Mouse (Mus musculus) thymus, adult 18-20 months (tissue): Measurements from ENCODE around the gene Nfatc3.

Source experiments
- DNase-seq, 2 experiments: peaks; one replicate each; pipeline ENCODE4 v3.0.0; 2022; ENCODE audit warnings: mixed read lengths in 2 of 2

Nfatc3 gene

DNA sequence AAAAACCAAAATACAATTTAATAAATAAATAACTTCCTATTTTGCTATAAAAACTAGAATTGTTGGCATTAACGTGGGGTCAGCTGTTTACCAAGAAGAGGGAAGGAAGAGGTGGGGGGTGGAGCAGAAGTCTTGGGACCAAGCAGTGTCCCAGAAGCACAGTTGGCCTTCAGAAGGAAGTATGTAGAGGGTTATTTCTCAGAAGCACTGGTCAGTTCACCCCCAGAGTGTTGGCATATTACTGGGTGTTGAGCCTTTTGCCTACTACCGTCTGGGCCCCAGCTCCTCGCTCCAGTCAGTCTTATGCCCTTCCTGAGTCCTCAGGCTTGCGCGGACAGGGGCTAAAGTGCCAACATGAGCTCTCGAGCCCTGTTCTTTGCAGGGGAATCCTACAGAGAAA is 90.4 kb downstream of the Nfatc3 start:
- no peak for DNase-seq

DNA sequence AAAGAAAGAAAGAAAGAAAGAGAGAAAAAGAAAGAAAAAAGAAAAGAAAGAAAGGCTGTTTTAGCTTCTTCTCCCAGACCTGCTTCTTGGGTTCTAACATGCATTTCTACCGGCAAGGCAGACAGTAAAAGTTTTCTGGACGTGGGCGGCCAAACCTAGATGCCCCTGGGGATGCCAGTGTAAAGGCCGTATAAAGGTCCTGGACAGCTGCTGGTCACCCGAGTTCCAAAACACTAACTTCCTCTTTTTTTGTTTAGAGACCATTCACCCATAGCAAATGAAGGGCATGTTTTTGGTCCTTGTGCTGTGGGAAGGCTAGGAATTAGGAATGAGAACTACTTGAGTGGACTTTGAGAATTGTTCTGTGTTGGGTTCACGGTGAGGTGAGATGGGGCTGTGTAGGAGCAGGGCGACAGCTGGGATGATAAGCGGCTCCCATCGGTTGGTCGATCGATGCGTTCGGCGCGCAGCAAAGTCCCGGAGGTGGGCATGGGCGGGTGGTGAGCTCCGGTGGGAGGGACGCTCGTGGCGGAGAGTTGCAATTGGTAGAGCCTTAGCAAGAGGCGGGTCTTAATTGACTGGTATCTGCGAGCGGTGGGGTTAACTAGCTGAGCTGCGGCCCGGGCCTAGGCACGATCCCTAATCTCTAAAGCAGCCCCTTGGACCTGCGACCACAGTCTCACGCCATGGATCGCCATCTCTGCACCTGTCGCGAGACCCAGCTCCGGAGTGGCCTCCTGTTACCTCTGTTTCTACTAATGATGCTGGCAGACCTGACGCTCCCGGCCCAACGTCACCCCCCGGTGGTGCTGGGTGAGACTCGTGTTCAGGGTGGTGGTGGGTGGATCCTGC is 91.4 kb downstream of the Nfatc3 start, which contains the start of gene Pla2g15:
TSS of gene Pla2g15 (plus strand) at position 599 of the 852 bp plus-strand sequence.
- peak; percentile 91 for DNase-seq

DNA sequence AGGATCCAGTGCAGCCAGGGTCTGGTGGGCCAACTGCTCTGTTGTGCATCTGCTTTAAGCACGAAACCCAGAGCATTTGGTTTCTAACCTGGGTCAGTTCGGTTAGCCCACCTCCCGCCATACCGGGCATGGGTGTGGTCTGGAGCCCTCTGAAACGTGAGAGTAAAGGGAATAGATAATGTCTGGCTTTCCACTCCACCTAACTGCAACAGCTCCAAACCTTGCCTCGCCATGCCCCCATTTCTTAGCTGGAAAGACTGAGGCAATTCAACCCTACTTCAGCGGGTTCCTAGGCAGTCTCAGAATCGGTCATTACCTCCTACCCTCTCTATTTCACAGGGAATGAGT is 92.0 kb downstream of the Nfatc3 start:
- no peak for DNase-seq

DNA sequence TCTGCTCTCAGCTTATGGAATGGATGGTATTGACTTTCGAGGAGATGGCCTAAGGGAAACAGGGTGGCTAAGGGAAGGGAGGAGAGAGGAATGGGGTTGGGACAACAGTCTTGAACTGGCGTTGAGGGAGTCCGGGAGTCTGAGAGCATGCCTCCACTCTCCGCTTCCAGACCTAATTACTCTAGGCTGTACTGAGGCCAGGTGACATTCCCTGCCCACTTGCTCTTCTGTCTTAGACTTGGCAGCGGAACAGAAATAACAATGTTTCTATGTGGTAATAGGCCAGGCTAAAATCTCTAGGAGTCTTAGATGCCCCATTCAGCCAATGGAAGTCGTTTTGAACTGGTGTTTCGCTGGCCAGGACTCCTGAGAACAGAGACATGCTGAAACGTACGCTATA is 92.4 kb downstream of the Nfatc3 start:
- no peak for DNase-seq

DNA sequence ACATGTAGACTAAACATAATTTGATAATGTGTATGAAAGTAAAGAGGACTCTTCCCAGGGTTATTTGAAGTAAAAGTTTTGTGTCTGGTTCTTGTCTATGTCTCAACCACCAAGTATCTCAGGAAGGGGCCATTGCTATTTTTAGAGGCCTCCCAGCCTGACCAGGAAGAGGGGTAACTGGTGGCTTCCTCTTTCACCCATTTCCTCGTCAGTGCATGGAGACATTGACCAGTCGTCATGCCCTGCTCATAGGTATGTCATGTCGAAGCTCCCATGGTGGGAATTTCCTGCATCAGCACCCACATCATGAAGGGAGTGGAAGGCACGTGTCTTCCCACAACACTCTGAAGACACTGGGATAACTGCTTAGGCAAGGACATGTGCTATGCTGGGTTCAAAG is 94.2 kb downstream of the Nfatc3 start:
- no peak for DNase-seq

DNA sequence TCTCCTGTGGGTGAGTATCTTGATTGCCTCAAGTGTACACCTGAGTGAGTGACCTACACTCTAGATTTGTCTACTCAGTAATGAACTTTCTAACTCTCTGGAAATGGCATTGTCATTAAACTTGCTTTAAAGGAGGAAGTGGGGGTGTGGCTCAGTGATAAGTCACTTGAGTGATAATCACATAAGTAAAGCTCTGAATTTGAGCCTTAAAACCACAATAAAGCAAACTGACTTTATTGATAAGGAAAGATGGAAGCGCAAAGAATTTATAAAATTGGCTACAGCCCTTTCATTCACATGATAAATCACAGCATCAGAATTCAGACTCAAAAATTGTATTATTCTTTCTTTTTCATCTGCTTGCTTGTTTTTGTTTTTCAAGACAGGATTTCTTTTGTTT is 98.8 kb downstream of the Nfatc3 start:
- DNase-seq, result no peak

DNA sequence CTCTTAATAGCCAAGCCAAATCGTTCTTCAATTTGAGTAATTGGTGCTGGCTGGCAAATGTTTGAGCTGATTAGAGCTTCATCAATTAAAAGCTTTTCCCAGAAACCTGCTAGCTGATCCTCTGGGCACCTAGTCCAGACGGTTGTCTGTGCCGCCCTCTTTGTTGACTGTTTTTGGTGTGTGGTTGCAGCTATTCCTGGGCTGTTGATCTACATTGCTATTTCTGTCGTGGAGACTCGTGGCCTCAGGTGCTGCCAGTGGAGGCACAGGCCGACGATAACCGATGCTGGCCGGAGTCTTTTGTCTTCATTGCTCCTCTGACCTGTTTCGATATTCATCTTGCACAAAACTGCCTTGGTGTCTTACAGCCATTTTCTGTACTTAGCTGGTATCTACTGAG is 99.7 kb downstream of the Nfatc3 start:
- no peak for DNase-seq

DNA sequence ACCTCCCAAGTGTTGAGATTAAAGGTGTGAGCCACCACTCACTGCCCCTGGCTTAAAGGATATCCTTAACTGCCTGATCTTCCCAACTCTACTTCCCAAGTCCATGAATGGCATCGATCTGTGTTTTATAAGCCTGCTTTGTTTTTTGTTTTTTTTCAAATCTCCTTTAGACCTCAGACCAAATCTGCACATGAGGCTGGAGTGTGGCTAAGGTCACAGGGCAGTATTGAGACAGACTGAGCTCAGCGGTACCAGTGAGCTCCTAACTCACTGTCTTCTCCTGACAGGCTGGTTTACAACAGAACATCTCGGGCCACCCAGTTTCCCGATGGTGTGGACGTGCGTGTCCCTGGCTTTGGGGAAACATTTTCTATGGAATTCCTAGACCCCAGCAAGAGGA is 101.2 kb downstream of the Nfatc3 start:
- DNase-seq, result no peak

DNA sequence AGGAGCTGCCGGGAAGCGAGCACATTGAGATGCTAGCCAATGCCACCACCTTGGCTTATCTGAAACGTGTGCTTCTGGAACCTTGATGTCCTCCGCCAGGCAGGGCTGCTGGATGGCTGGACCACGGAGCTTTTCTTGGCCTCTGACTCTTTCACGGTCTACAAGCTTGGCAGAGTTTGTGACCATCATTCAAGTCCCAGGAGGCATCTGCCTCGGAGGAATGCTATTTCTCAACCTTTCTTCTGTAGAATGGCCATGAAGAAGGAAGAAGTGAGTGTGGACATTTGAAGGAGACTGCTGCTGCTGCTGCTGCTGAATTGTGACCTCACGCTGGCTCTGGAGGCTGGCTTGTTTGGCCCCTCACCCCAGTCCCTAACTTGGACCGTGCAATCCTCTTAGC is 104.6 kb downstream of the Nfatc3 start:
- DNase-seq, result no peak

DNA sequence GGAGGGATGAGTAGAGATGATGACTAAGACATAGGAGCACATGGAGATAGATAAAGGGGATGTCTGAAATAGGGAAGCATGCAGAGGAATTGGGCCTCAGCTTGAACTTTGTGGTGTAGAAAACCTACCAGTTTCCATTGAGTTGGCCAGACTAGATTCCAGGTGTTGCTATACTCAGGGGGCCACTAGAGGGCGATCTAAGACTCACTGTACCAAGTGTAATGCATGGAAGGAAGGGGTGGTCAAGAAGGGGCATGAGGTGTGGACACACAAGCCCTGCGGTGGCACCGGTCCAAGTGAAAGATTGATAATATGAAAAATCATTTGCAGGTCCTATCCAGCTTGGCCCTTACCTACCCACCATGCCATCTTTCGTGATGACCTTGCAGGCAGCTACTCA is 106.8 kb downstream of the Nfatc3 start:
- DNase-seq, result peak in 1 of 2 experiments; percentile 53

DNA sequence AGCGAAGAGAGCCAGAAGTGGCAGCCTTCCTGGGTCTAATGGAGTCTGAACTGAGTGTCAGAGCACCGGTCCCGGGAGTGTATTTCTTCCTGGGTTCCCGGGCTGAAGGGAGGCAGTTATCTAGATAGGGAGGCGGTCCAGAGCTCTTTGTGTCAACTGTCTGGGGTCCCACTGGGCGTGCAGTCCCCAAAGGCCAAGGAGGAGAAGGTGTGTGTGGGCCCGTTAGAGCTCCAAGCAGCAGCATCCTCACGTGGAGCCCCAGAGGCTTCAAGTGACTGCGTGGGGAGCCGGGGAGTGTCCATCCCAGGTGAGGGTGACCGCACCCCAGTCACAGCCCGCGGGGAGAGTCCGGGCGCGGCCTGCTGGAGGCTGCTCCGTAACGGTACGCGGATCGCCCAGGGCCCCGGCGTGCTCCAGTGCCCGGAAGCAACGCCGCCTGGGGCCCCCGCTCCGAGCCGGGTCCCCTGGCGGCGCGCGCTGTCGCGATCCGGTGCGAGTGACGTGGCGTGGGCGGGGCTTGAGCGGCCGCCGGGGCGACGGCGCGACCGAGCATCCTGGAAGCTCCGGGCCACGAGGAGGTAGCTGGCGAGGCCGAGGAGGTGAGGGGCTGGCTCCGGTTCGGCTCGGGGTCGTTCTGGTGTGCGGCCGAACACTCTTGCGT is 109.8 kb downstream of the Nfatc3 start, which contains the start of gene Slc7a6:
TSS of gene Slc7a6 (plus strand) at position 502 of the 661 bp plus-strand sequence.
- peak; percentile 83 for DNase-seq

DNA sequence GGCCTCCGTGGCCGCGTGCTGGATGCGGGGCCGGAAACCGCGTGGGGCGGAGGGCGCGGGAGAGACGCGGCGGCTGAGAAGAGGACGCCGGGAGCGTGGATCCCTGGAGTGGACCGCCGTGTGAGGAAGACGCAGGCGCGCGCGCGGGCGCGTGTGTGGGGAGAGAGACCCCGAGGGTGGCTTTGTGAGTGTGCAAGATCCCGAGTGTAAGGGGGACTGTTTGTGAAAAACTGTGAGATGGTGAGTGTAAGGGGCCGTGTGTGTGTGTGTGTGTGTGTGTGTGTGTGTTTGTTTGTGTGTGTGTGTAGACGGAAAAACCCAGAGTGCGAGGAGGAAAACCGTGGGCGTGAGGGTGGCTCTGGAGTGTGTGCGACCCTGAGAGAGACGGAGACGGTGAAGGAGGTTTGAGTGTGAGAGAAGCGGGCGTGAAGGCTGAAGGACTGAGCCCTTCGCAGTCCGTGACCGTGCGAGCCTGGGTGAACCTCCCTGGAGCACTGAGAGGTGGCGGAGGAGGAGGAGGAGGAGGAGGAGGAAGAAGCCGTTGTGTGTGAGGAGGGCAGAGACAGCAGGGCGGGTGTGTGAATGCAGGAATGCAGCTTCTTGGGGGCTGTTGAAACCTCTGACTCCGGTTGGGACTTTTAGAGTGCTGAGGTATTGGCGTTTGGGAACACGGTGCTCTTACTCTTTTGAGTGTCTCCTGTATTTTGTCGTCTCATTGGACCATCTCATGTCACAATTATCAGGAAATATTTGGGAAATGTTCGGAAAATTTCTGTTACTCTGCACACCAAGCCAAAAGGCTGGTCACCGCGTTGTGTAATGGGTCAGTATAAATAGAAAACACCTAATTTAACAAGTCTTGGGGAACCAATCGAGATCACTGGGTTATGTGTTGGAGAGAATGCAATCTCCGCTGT is 110.6 kb downstream of the Nfatc3 start:
- peak in 1 of 2 experiments; percentile 52 for DNase-seq

DNA sequence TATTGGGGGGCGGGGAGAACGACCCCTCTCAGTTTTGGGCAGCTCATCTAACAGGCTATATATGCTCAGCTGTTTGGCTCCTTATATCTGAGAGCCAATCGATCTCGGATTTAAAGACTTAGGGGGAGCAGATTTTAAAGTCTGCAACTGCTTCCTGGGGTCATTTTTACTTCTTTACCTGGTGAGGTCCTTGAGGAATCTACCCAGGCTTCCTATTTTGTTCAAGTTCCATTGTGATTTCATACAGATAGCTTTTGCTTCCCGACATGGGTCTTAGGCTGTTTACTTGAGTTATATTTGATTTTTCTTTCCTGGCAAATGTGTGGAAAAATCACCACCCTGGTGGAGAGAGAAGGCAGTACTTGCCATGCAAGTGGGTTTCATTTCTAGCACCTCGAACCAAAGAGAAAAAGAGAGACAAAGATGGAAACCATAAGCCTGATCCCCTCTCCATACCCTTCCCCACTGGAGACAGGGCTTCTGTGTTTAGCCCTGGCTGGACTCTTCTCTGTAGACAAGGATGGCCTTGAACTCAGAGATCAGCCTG is 111.4 kb downstream of the Nfatc3 start:
- DNase-seq, result no peak

DNA sequence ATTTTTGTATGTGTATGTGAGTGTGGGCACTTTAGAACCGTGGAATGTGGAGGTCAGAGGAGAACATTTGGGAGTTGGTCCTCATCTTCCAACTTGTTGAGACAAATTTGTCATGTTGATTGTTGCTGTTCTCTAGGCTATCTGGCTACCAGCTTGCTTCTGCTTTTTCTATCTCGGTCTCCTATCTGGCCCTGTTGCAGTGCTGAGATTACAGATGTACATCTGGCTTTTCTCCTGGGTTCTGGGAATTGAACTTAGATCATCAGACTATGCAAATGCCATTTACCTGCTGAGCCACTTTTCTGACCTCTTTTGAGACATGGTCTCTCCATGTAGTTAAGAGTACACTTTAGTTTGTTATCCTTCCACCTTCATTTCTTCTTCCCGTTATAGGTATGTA is 114.9 kb downstream of the Nfatc3 start:
- DNase-seq, result no peak

DNA sequence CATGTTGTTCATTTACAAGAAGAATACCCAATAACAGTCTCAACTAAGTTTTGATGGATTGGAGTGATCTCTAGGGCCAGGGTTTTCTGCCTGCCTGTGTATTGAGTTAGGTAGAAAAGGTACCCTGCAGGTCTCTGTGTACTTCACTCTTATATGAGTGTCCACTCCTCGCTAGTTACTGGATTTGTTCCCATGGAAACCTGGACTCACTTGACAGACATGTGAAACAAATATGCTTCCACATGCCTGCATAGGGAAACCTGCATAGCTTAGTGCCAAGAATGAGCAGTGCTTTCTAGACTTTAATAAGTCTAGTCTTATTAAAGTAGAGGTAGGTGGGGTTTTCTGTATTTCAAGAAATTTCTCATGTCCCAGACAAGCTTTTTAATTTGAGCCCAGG is 118.3 kb downstream of the Nfatc3 start:
- no peak for DNase-seq

DNA sequence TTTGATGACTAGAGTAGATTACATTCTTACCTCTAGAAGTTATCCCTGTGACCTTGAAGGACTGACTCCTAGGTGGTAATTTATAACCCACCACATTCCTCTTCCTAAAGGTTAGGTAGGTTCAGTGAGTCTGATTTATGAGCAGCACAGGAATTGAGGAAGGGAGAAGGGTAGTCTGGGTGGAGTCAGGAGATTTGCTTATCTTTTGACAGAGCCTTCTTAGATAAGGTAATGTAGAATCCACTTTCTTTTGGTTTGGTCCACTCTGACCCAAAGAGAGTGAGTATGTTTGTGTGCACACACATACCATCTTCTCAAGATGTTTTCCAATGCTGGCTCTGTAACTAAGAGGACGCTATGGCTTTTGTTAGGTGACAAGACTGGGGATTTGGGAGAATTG is 119.0 kb downstream of the Nfatc3 start:
- no peak for DNase-seq

DNA sequence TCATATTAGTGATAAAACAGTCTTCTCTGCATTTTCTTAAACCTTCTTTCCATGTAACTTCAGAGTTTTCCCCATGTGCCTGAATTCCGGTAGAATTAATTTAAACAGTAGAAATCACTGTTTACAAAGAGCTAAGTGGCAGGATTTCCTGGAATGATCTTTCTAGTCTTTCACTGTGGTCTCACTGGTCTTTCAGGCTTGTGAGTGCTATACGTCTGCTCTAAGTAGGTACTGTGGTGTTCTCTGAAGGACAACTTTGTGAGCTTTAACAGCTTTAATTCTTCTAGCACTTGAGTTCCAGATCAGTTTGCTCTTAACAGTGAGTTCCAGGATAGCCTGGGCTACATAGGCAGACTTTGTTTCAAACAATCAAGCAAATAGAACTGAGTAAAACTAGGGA is 119.8 kb downstream of the Nfatc3 start:
- no peak for DNase-seq
